ENCODE assay signal across 10 mouse cellular contexts in genomic region chr5:64521401-64521800, GRCm38 (mm10).
"Had no signal": no experiment of that assay in that cellular context is flagged by ENCODE, and none has a peak within 500 bp of the region (broad histone marks: within the 10 kb centered on the region; RNA-seq: fewer than 3 reads in every experiment).

No protein-coding gene starts in this region.

- H3K9ac ChIP-seq: limb, embryonic 12.5 days; lung, embryonic 14.5 days; neural tube, embryonic 12.5 days had no signal

- H3K27ac ChIP-seq: kidney, postnatal 0 days; limb, embryonic 12.5 days; midbrain, embryonic 10.5 days; neural tube, embryonic 12.5 days had no signal

- H3K9me3 ChIP-seq: limb, embryonic 12.5 days; midbrain, embryonic 10.5 days; neural tube, embryonic 12.5 days had no signal

- DNase-seq: layer of hippocampus, adult 9-11 months; layer of hippocampus, postnatal 36 days; lung, postnatal 10 days; midbrain, embryonic 14.5 days had no signal

- H3K4me1 ChIP-seq: neural tube, embryonic 12.5 days had no signal

- H3K4me2 ChIP-seq: limb, embryonic 12.5 days; lung, embryonic 14.5 days; neural tube, embryonic 12.5 days had no signal

- H3K36me3 ChIP-seq: limb, embryonic 12.5 days; midbrain, embryonic 10.5 days; neural tube, embryonic 12.5 days had no signal

- H3K4me3 ChIP-seq: limb, embryonic 12.5 days; midbrain, embryonic 10.5 days; neural tube, embryonic 12.5 days had no signal

- ATAC-seq: intestine, embryonic 16.5 days had no signal

- H3K27me3 ChIP-seq: limb, embryonic 12.5 days; neural tube, embryonic 12.5 days had no signal
